Mouse (Mus musculus) frontal cortex, postnatal 14 days (tissue): ENCODE data around the gene Pank3.
"Not testable (repeated sequence)": the region's sequence is repeated elsewhere in the genome, so short reads cannot be mapped to it uniquely, and the experiment has no call there.

Experiments
- DNase-seq, 2 experiments: peaks; one replicate each; pipeline ENCODE4 v3.0.0; 2022; ENCODE audit warnings: low spot score in 2 of 2

The Pank3 gene

DNA sequence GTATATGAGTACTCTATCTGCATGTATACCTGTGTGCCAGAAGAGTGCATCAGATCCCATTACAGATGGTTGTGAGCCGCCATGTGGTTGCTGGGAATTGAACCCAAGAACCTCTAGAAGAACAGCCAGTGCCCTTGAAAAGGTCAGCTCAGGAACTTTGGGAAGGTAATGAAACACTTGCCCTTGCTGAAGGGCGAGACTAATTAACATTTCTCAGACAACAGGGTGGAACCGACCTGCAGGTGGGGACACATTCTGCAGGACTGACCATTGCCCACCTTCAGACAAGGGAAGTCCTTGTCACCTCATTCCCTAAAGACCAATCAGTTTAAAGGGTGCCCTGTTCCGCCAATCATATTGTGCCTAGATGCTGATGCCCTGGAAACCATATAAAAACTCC lies 71.5 kb downstream of the Pank3 start:
- DNase-seq: not testable (repeated sequence)
